Mouse (Mus musculus) adrenal gland, adult (tissue): ENCODE data around the gene Gm3629.
"Not testable (repeated sequence)": the region's sequence is repeated elsewhere in the genome, so short reads cannot be mapped to it uniquely, and the experiment has no call there.

Source experiments
- DNase-seq, 2 experiments: peaks; one replicate each; pipeline ENCODE4 v3.0.0; 2022 to 2023; ENCODE audit warnings: low spot score in 1 of 2; ENCODE audit not compliant: inconsistent age in 2 of 2

The Gm3629 gene

DNA sequence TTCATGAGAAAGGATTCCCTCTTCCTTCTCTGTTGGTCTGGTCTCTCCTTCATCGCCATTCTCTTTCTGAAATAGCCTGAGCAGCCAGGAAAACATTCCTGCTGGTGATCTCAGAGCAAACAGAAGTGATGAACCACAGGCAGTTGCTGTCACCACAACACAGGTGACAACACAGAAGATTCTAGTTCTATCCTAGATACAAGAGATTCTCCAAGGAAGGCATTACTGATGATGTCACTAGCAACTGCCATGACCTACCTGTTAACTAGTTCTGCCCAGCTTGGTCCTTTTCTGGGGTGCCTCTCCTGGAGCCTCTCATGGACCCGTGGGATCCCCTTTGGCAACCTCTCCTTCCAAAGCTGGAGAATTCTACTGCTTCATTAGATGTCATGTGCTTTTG is at the start of gene Gm3629:
Gm3629 (minus strand) TSS at position 101 of the 400 bp plus-strand sequence.
- DNase-seq = not testable (repeated sequence)

- not testable (repeated sequence) for DNase-seq
Observed at GRCm38 (mm10) chr14:6622318-6622717, 31.9 kb upstream of the Gm3629 start, which contains the start of gene Gm3460. TSS of gene Gm3460 (minus strand) at chr14:6622418.

GRCm38 (mm10) chr14:6606436-6606835 is 16.0 kb upstream of the Gm3629 start:
- peak; percentile 3 to 17 for DNase-seq

- DNase-seq = peak; percentile 2 to 17
Observed at GRCm38 (mm10) chr14:6605004-6605403, 14.6 kb upstream of the Gm3629 start.

DNA sequence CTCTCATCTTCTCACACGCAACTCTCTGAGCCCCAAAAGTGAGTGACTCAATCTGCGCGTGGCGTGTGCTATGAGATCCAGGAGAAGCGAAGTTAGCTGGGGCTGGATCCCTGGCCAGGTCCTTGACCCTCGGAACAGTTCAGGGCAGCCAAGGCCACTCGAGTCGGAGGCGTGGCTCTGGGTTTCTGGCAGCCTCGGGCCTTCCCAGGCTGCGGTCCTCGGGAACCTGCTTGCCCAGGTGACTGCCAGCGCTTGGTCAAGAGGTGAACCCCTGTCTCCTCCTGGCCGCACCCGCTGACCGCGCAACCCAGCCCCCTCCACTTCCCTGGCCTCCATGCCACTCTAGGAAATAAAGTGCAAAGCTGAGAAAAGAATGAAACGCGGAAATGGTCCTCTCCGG is 14.1 kb upstream of the Gm3629 start:
- peak in 1 of 2 experiments; percentile 7 for DNase-seq

GRCm38 (mm10) chr14:6537190-6537589 is 53.2 kb downstream of the Gm3629 start, which contains the start of gene Gm8356:
TSS of gene Gm8356 (minus strand) at chr14:6537290.
- DNase-seq = not testable (repeated sequence)
